Mouse (Mus musculus) bone marrow, adult 2 months (tissue): ENCODE data around the gene Ly6g6d. TPM values are rescaled to one million over a fixed set of nuclear protein-coding genes. Genes with fewer than 3 reads are reported as not detected.

Experiments used
- H3K27ac ChIP-seq: fragments of 200-500 bp; 2 replicates; pipeline ENCODE4 v1.5.1; 2012; ENCODE audit warnings: low read depth, mild to moderate bottlenecking, control low read depth, inconsistent platforms, low read length; ENCODE audit not compliant: control insufficient read depth, poor library complexity, insufficient read depth
- H3K4me1 ChIP-seq: fragments of 200-500 bp; 2 replicates; pipeline ENCODE4 v1.6.1; 2011; ENCODE audit warnings: low read length; ENCODE audit not compliant: control insufficient read depth, insufficient read depth
- H3K4me3 ChIP-seq: fragments of 200-500 bp; replicated peaks from 2 replicates; pipeline ENCODE3; 2011; ENCODE audit warnings: mild to moderate bottlenecking, low read depth, low read length, control low read depth; ENCODE audit not compliant: control insufficient read depth
- CTCF ChIP-seq: fragments of 200-500 bp; IDR thresholded peaks from 2 replicates; pipeline ENCODE4 v1.5.1; 2011; ENCODE audit warnings: low read length, control low read depth; ENCODE audit not compliant: control insufficient read depth, insufficient read depth
- POLR2A ChIP-seq: fragments of 200-500 bp; IDR thresholded peaks from 2 replicates; pipeline ENCODE4 v1.6.1; 2011; ENCODE audit warnings: low read depth, mild to moderate bottlenecking, control low read depth, low read length, borderline replicate concordance; ENCODE audit not compliant: control insufficient read depth
- WGBS: fragments of 180-500 bp; shearing (Covaris S2); methylation state at CpG from one replicate; pipeline ENCODE4 v1.1.7; 2018; 5-methylcytosine and 5-hydroxymethylcytosine counted together
- polyA plus RNA-seq: library from polyadenylated mRNA; stranded (reverse); fragments of >200 nt; gene quantifications from 2 replicates; pipeline ENCODE4 v1.2.4, GENCODE M21; 2011; ENCODE audit warnings: low replicate concordance; ENCODE audit not compliant: missing spikeins, insufficient read depth, insufficient read length

The Ly6g6d gene
- polyA plus RNA-seq, 1 experiment: 26.2 TPM

DNA sequence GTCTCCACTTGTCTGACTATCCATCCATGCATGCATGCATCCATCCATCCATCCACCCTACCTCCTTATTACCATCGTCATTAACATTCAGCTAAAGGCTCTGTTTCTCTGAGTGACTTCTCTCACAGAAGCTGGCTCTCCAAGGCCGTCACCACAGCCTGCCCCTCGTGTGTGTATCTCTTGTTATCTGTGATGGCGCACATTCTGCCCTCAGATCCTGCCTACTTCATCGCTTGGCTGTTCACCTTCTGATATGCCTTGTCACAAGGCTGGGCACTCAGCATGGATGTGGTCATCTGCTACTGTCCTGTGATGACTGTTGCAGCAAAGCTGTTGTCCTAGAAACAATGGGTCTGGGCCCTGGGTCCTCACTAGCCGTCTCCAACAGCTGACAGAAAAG lies 26.9 kb upstream of the Ly6g6d start:
- WGBS: 67% methylated on average over 6 of the region's 6 CpGs
- Histone ChIP-seq H3K4me3 (no peak overlapping the region), H3K27ac (peak overlapping the region; percentile 36), H3K4me1 (no peaks in the 10 kb centered on the region; the same call in 1 of the 2 replicates)
- TF ChIP-seq POLR2A (no peak), CTCF (no peak)

DNA sequence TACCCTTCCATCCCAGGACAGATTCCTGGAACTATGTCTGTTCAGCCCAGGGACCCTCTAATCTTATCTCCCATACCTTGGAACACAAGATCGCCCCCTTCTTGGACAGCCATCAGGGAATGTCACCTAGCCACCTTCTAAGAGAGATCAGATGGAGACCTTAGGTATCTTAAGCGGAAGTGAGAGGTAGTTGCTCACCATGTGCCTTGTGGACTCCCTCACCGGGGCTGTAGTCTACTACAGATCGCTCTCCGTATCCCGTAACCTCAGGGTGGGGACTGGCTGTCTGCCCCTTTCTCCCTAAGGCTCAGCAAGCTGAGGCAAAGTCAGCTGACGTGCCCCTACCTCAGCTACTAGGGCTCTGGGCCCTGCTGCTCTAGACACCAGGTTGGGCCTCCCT lies 26.2 kb upstream of the Ly6g6d start:
- Histone ChIP-seq H3K4me1 (no peaks in the 10 kb centered on the region; the same call in 1 of the 2 replicates), H3K4me3 (no peak overlapping the region), H3K27ac (peak overlapping the region; percentile 36)
- no peak for TF ChIP-seq CTCF
- 83% methylated on average over 7 of the region's 7 CpGs for WGBS

DNA sequence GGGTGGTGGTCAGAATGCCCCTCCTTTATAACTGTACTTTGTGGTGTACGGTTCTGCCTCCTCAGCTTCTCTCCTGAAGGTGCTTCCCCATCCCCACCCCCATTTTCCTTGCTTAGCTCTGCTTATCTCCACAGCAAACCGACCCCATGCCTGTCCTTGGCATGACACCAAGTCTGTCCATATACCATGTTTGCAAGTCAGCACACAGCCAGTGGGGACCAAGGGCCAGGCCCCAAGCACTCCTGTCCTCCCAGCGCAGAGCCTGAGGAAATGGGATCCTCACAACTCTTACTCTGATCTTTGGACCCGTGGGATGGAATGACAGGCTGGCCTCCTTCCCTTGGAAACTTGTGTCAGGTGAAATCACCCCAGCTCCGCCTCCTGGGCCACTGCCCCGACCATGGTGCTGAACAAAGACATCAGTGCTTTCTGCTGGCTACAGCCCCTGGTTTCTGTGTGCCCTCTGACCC lies 25.4 kb upstream of the Ly6g6d start:
- no peak for TF ChIP-seq CTCF
- no peak for TF ChIP-seq POLR2A
- H3K27ac ChIP-seq: peak overlapping the region; percentile 28; the same call in 1 of the 2 replicates

DNA sequence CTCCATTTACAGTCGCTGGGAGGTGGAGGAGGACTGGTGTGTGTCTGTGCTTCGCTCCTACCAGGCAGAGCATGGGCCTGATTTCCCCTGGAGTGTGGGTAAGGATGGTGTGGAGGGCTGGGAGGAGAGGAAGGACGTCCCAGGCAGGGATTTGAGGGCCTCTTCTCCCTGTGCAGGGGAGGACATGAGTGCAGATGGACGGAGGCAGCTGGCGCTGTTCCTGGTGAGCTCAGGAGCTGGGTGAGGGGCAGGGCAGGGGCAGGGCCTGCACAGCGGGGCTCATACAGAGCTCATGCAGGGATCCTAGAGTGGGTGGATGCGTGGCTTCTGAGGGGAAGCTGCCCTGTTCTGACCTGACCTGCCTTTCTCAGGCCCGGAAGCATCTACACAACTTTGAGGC lies 24.4 kb upstream of the Ly6g6d start:
- Histone ChIP-seq H3K4me1 (no peaks in the 10 kb centered on the region; the same call in 1 of the 2 replicates), H3K27ac (peak overlapping the region; percentile 37; the same call in 1 of the 2 replicates), H3K4me3 (no peak overlapping the region)
- no peak for TF ChIP-seq POLR2A
- no peak for TF ChIP-seq CTCF
- whole genome bisulfite sequencing: 77% methylated on average over 8 of the region's 8 CpGs

More for the DNA sequence above, 25.4 kb upstream of the Ly6g6d start:
- 44% methylated on average over 6 of the region's 6 CpGs for WGBS
- H3K4me3 ChIP-seq: no peak overlapping the region
- H3K4me1 ChIP-seq: no peaks in the 10 kb centered on the region; the same call in 1 of the 2 replicates

DNA sequence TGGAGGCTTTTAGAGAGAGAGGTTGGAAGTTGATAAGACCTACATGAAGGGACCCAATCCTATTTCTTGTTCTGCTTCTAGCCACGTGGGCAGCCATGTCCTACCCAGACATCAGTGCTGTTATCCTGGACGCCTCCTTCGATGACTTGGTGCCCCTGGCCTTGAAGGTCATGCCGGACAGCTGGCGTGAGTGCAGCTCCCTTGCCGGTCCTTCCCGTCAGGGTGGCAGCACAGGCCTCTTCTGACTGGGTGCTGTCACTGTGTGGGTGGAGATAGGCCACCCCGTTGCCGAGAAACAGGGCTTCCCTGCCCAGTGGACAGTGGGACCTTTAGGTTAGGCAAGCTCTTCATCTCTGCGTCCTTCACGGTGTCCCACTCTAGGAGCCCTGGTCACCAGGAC lies 23.3 kb upstream of the Ly6g6d start:
- no peaks in the 10 kb centered on the region; the same call in 1 of the 2 replicates for H3K4me1 ChIP-seq
- H3K27ac ChIP-seq: no peak overlapping the region
- WGBS: 91% methylated on average over 11 of the region's 11 CpGs
- TF ChIP-seq CTCF: no peak
- no peak for TF ChIP-seq POLR2A
- no peak overlapping the region for H3K4me3 ChIP-seq

DNA sequence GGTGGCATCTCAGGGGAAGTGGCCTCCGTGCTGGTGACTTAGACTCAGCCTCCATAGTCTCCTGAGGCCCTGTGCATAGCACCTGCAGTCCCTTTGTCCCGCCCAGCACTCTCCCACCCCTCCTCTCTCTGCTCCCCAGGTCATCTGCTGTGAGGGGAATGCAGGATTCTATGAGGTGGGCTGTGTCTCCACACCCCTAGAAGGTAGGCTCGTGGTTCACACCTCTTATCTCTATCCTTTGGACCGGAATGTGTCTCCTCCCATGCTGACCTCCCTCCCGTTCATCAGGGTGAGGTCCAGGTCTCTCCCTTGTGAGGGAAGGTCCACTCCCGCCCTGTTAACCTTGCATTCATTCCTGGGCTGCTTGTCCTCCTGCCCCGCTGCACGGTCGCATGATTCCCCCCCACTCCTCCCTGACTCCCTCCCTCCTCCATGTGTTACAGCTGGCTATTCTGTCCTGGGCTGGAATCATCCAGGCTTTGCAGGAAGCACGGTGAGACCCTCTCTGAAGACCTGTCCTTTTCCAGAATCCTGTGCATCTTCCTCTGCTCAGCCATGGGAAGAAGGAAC lies 22.4 kb upstream of the Ly6g6d start:
- Histone ChIP-seq H3K4me1 (no peaks in the 10 kb centered on the region; the same call in 1 of the 2 replicates), H3K4me3 (no peak overlapping the region), H3K27ac (no peak overlapping the region)
- TF ChIP-seq CTCF (no peak), POLR2A (no peak)
- 85% methylated on average over 10 of the region's 10 CpGs for WGBS

DNA sequence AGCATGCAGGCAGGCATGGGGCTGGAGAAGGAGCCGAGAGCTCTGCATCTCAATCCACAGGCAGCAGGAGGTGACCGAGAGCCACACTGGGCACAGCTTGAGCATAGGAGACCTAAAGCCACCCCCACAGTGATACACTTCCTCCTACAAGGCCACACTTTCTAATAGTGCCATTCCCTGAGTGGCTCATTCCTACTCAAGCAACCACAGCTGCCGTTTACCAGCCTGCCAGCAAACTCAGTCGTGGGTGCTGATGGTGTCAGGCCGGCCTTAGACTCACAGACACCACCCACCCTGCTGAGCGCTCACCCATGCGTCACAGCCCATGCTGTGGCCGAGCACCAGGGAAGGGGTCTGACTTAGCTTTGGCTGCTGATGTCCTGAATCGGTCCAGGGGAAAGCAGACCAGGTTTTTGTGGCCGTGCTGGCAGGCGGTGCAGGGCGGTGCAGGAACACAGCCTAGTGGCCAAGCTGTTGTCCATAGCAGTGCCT lies 19.3 kb upstream of the Ly6g6d start:
- no peaks in the 10 kb centered on the region for H3K4me1 ChIP-seq

DNA sequence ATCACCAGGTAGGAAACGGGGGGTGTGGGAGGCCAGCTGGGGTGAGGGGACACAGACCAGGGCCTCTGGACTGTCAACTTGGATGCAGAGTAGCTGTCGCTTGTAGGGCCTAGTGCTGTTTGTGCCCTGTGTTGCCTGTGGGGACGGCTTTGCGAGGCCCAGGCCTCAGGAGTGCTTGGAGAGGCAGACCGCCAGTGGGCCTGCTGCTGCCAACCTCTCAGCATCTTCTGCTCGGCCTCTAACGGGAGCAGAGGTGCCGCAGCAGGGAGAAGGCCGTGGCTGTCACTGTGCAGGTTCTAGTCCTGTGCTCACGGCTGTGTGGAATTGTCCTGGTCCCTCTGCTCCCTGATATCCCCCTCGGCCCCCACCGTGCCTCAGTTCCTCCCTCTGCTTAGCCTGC lies 18.7 kb upstream of the Ly6g6d start:
- TF ChIP-seq POLR2A (no peak; the same call in 1 of the 2 replicates), CTCF (no peak)
- Histone ChIP-seq H3K4me1 (no peaks in the 10 kb centered on the region), H3K27ac (no peak overlapping the region), H3K4me3 (no peak overlapping the region)
- 95% methylated on average over 12 of the region's 12 CpGs for WGBS

More for the DNA sequence above, 19.3 kb upstream of the Ly6g6d start:
- TF ChIP-seq CTCF: no peak
- TF ChIP-seq POLR2A: no peak
- Histone ChIP-seq H3K27ac (no peak overlapping the region), H3K4me3 (no peak overlapping the region)
- 87% methylated on average over 12 of the region's 12 CpGs for WGBS
